In genomic region chr14:23422481-23423040, GRCm38 (mm10) we compare ENCODE assay signal across 17 mouse cellular contexts.
"Had no signal": no experiment of that assay in that cellular context is flagged by ENCODE, and none has a peak within 500 bp of the region (broad histone marks: within the 10 kb centered on the region; RNA-seq: fewer than 3 reads in every experiment).

No protein-coding gene starts in this region.

- H3K9ac ChIP-seq: liver, embryonic 15.5 days; lung, embryonic 14.5 days; midbrain, embryonic 15.5 days; neural tube, embryonic 13.5 days had no signal

- DNase-seq: kidney, adult 2 months; kidney, postnatal 36 days; layer of hippocampus, adult 9-11 months; lung, embryonic 14.5 days; lung, postnatal 10 days; lung, postnatal 4 days; right cerebral cortex, postnatal 4 days; spleen, adult 18-20 months; thymus, adult 18-20 months; thymus, postnatal 14 days had no signal

- H3K36me3 ChIP-seq: limb, embryonic 10.5 days; liver, embryonic 15.5 days; midbrain, embryonic 15.5 days; neural tube, embryonic 13.5 days had no signal

- ATAC-seq: midbrain, embryonic 15.5 days had no signal

- H3K9me3 ChIP-seq: limb, embryonic 10.5 days; liver, embryonic 15.5 days; megakaryocyte, embryonic 14.5 days; midbrain, embryonic 15.5 days; neural tube, embryonic 13.5 days had no signal

- H3K4me3 ChIP-seq: limb, embryonic 10.5 days; liver, embryonic 15.5 days; megakaryocyte, embryonic 14.5 days; midbrain, embryonic 15.5 days; neural tube, embryonic 13.5 days had no signal

- H3K4me1 ChIP-seq: liver, embryonic 15.5 days; midbrain, embryonic 15.5 days; neural tube, embryonic 13.5 days had no signal

- H3K4me2 ChIP-seq: liver, embryonic 11.5 days; liver, embryonic 15.5 days; lung, embryonic 14.5 days; midbrain, embryonic 11.5 days; midbrain, embryonic 15.5 days; neural tube, embryonic 13.5 days had no signal

- H3K27ac ChIP-seq: limb, embryonic 10.5 days; liver, embryonic 15.5 days; midbrain, embryonic 15.5 days; neural tube, embryonic 13.5 days had no signal

- H3K27me3 ChIP-seq: liver, embryonic 15.5 days; midbrain, embryonic 15.5 days; neural tube, embryonic 13.5 days had no signal
